Mouse (Mus musculus): ENCODE results near the gene Cnmd.

The Cnmd gene

GRCm38 (mm10) chr14:79662001-79662400, at the start of gene Cnmd:
TSS of gene Cnmd (minus strand) at chr14:79662170.
- no peak for DNase-seq (ENCODE audit: low read depth)

GRCm38 (mm10) chr14:79711301-79711700, 49.3 kb upstream of the Cnmd start:
- DNase-seq (ENCODE audit: low read depth) = no peak

- DNase-seq (ENCODE audit: low read depth) = no peak
These were observed 41.7 kb upstream of the Cnmd start for GRCm38 (mm10) chr14:79703523-79704172.

GRCm38 (mm10) chr14:79701606-79702005, 39.6 kb upstream of the Cnmd start:
- DNase-seq (ENCODE audit: low read depth) = no peak

GRCm38 (mm10) chr14:79701054-79701453, 39.1 kb upstream of the Cnmd start:
- DNase-seq (ENCODE audit: low read depth) = no peak

GRCm38 (mm10) chr14:79699381-79699780, 37.4 kb upstream of the Cnmd start:
- DNase-seq (ENCODE audit: low read depth) = no peak

- DNase-seq (ENCODE audit: low read depth) = no peak
These were observed 28.3 kb upstream of the Cnmd start for GRCm38 (mm10) chr14:79690068-79690844.

GRCm38 (mm10) chr14:79680652-79681051, 18.7 kb upstream of the Cnmd start:
- no peak for DNase-seq (ENCODE audit: low read depth)

GRCm38 (mm10) chr14:79677891-79678687, 16.1 kb upstream of the Cnmd start:
- DNase-seq (ENCODE audit: low read depth) = no peak

GRCm38 (mm10) chr14:79677108-79677753, 15.3 kb upstream of the Cnmd start:
- DNase-seq (ENCODE audit: low read depth) = no peak

- DNase-seq (ENCODE audit: low read depth) = no peak
These were observed 11.4 kb upstream of the Cnmd start for GRCm38 (mm10) chr14:79673083-79674013.

- no peak for DNase-seq (ENCODE audit: low read depth)
These were observed 10.6 kb upstream of the Cnmd start for GRCm38 (mm10) chr14:79672567-79672966.

- no peak for DNase-seq (ENCODE audit: low read depth)
These were observed 9.0 kb upstream of the Cnmd start for GRCm38 (mm10) chr14:79671008-79671407.

- DNase-seq (ENCODE audit: low read depth) = peak; percentile 11
These were observed 709 bp downstream of the Cnmd start for GRCm38 (mm10) chr14:79661005-79661917.

GRCm38 (mm10) chr14:79660467-79660866, 1.5 kb downstream of the Cnmd start:
- no peak for DNase-seq (ENCODE audit: low read depth)

- no peak for DNase-seq (ENCODE audit: low read depth)
These were observed 3.0 kb downstream of the Cnmd start for GRCm38 (mm10) chr14:79658748-79659508.

- no peak for DNase-seq (ENCODE audit: low read depth)
These were observed 3.7 kb downstream of the Cnmd start for GRCm38 (mm10) chr14:79658286-79658685.

- DNase-seq (ENCODE audit: low read depth) = no peak
These were observed 9.3 kb downstream of the Cnmd start for GRCm38 (mm10) chr14:79652654-79653053.

GRCm38 (mm10) chr14:79649680-79650079, 12.3 kb downstream of the Cnmd start:
- no peak for DNase-seq (ENCODE audit: low read depth)

Data from c-Kit-positive CD71-positive TER-119-negative erythroid progenitor cells, embryonic 14.5 days (primary cell).